Comparison of ENCODE assay signal across 22 mouse cellular contexts in genomic region chr12:21512736-21513135, GRCm38 (mm10).
A peak's percentile ranks its signal among the peaks of the same experiment; 100 is the strongest.
DNase-seq lines count a peak whose midpoint lies in the region; ATAC-seq and TF ChIP-seq lines count a peak whose summit lies in the region.
"Had no signal": no experiment of that assay in that cellular context is flagged by ENCODE, and none has a peak within 500 bp of the region (broad histone marks: within the 10 kb centered on the region; RNA-seq: fewer than 3 reads in every experiment).

No protein-coding gene starts in this region.

- H3K27ac ChIP-seq in midbrain, embryonic 14.5 days (replicated peaks; ENCODE audit: low read depth, low read length): no peak overlapping the region
- no peak overlapping the region for H3K27ac ChIP-seq in midbrain, embryonic 10.5 days (replicated peaks)
- no peak overlapping the region for H3K27ac ChIP-seq in liver, postnatal 0 days (ENCODE audit: low read depth)
- H3K27ac ChIP-seq: embryonic facial prominence, embryonic 15.5 days; forebrain, embryonic 13.5 days; heart, embryonic 10.5 days; hindbrain, embryonic 14.5 days; stomach, postnatal 0 days had no signal

- no peak overlapping the region for H3K4me2 ChIP-seq in midbrain, embryonic 14.5 days (ENCODE audit: low read length)
- no peak overlapping the region for H3K4me2 ChIP-seq in liver, postnatal 0 days (ENCODE audit: low read depth, low read length)
- H3K4me2 ChIP-seq: embryonic facial prominence, embryonic 15.5 days; forebrain, embryonic 13.5 days; hindbrain, embryonic 14.5 days; liver, embryonic 11.5 days had no signal

- H3K36me3 ChIP-seq in midbrain, embryonic 14.5 days (ENCODE audit: control insufficient read depth, insufficient read depth, low read length): no peaks in the 10 kb centered on the region
- H3K36me3 ChIP-seq in midbrain, embryonic 10.5 days: no peaks in the 10 kb centered on the region
- no peaks in the 10 kb centered on the region for H3K36me3 ChIP-seq in liver, postnatal 0 days (replicated peaks; ENCODE audit: insufficient read depth, low read length)
- H3K36me3 ChIP-seq: embryonic facial prominence, embryonic 15.5 days; heart, embryonic 10.5 days had no signal

- intact Hi-C loops in left cerebral cortex, postnatal 14 days (cut with DNase I): no loop called here

- WGBS in midbrain, embryonic 14.5 days: 68% methylated on average over 2 of the region's 2 CpGs
- WGBS in midbrain, embryonic 10.5 days: 85% methylated on average over 2 of the region's 2 CpGs
- WGBS in liver, postnatal 0 days (ENCODE audit: insufficient replicate concordance): 73% methylated on average over 2 of the region's 2 CpGs

- no peak overlapping the region for H3K9ac ChIP-seq in midbrain, embryonic 14.5 days (replicated peaks; ENCODE audit: low read length)
- no peak overlapping the region for H3K9ac ChIP-seq in liver, postnatal 0 days (replicated peaks)
- H3K9ac ChIP-seq: embryonic facial prominence, embryonic 15.5 days; forebrain, embryonic 13.5 days; hindbrain, embryonic 14.5 days had no signal

- no peak for TF ChIP-seq CTCF in liver, postnatal 0 days (IDR thresholded peaks at IDR 0.05; ENCODE audit: low read depth)

- no peak for TF ChIP-seq EP300 in liver, postnatal 0 days (IDR thresholded peaks at IDR 0.05; ENCODE audit: low read depth)

- no peak for DNase-seq in frontal cortex, postnatal 14 days (ENCODE audit: low spot score in 2 of 2)
- DNase-seq in midbrain, embryonic 14.5 days: peak; percentile 20
- no peak for DNase-seq in midbrain, embryonic 10.5 days (ENCODE audit: low spot score)
- DNase-seq in left cerebral cortex, postnatal 14 days (ENCODE audit: low spot score in 2 of 2): peak; percentile 41 to 67
- DNase-seq in right cerebral cortex, postnatal 4 days: peak; percentile 12
- no peak for DNase-seq in liver, postnatal 0 days
- DNase-seq in c-Kit-positive CD71-positive TER-119-positive erythroid progenitor cells, embryonic 14.5 days (ENCODE audit: low spot score): no peak
- DNase-seq: cerebellum, adult 11 months; gastrocnemius, postnatal 36 days; heart, postnatal 14 days; kidney, adult 11 months; kidney, postnatal 14 days; lung, postnatal 10 days; thymus, postnatal 36 days had no signal

- no peaks in the 10 kb centered on the region for H3K27me3 ChIP-seq in midbrain, embryonic 14.5 days (ENCODE audit: control insufficient read depth, insufficient read depth, low read length)
- no peaks in the 10 kb centered on the region for H3K27me3 ChIP-seq in midbrain, embryonic 10.5 days (ENCODE audit: low read depth, poor library complexity, severe bottlenecking)
- H3K27me3 ChIP-seq in liver, postnatal 0 days (ENCODE audit: insufficient read depth, low read length): no peaks in the 10 kb centered on the region
- H3K27me3 ChIP-seq: embryonic facial prominence, embryonic 15.5 days; forebrain, embryonic 13.5 days had no signal

- no peak overlapping the region for H3K4me3 ChIP-seq in midbrain, embryonic 14.5 days (replicated peaks; ENCODE audit: low read depth, low read length)
- H3K4me3 ChIP-seq in midbrain, embryonic 10.5 days: no peak overlapping the region
- no peak overlapping the region for H3K4me3 ChIP-seq in liver, postnatal 0 days (ENCODE audit: low read depth, low read length)
- H3K4me3 ChIP-seq: embryonic facial prominence, embryonic 15.5 days; forebrain, embryonic 13.5 days; heart, embryonic 10.5 days had no signal

- H3K4me1 ChIP-seq in midbrain, embryonic 14.5 days (ENCODE audit: control insufficient read depth, insufficient read depth, low read length): 0 out of 2 replicates have a peak, but pooled peaks cover 5% of the 10 kb centered on the region
- H3K4me1 ChIP-seq in midbrain, embryonic 10.5 days: peaks cover 18% of the 10 kb centered on the region
- H3K4me1 ChIP-seq in liver, postnatal 0 days (ENCODE audit: insufficient read depth): no peaks in the 10 kb centered on the region
- H3K4me1 ChIP-seq: embryonic facial prominence, embryonic 15.5 days had no signal

- H3K9me3 ChIP-seq in midbrain, embryonic 14.5 days (ENCODE audit: control insufficient read depth, low read length): peaks cover 5% of the 10 kb centered on the region; the same call in 1 of the 2 replicates
- H3K9me3 ChIP-seq in midbrain, embryonic 10.5 days (replicated peaks): peaks cover 22% of the 10 kb centered on the region
- no peaks in the 10 kb centered on the region for H3K9me3 ChIP-seq in liver, postnatal 0 days (ENCODE audit: low read length)
- H3K9me3 ChIP-seq: embryonic facial prominence, embryonic 15.5 days; forebrain, embryonic 13.5 days; heart, embryonic 10.5 days had no signal

- peak; percentile 76 for ATAC-seq in frontal cortex, adult (ENCODE audit: low TSS enrichment)
- ATAC-seq in midbrain, embryonic 14.5 days (ENCODE audit: low FRiP score, low TSS enrichment): no peak
- no peak for ATAC-seq in liver, postnatal 0 days
- ATAC-seq: activated CD4-positive, CD25-positive, alpha-beta regulatory T cell, adult 4 months; forebrain, embryonic 13.5 days had no signal

Comparison
In these comparisons a context has a peak if more than half of its experiments do, and no peak if none do; other contexts are left out.
1. DNase-seq: peak in midbrain, embryonic 14.5 days (single experiment), left cerebral cortex, postnatal 14 days (2 of 2) and right cerebral cortex, postnatal 4 days (single experiment); none in frontal cortex, postnatal 14 days (0 of 2), midbrain, embryonic 10.5 days (single experiment), liver, postnatal 0 days (single experiment) and c-Kit-positive CD71-positive TER-119-positive erythroid progenitor cells, embryonic 14.5 days (single experiment).